Mouse (Mus musculus): ENCODE data around the gene Fam47e. TPM values are rescaled to one million over a fixed set of nuclear protein-coding genes. Genes with fewer than 3 reads are reported as not detected.
A peak's percentile ranks its signal among the peaks of the same experiment; 100 is the strongest.
"Not testable (repeated sequence)": the region's sequence is repeated elsewhere in the genome, so short reads cannot be mapped to it uniquely, and the experiment has no call there.

Gene Fam47e
- 2.2 and 2.3 TPM in 2 replicates for polyA plus RNA-seq (2015; fragmentation: Nextera tagmentation; extraction: Ambion mirVana)

GRCm38 (mm10) chr5:92554891-92555511 is at the start of gene Fam47e:
Gene Fam47e, plus strand, starts transcription at chr5:92555069.
- Histone ChIP-seq H3K27ac (ENCODE audit: low read depth, low read length) (peak within 1 kb of the TSS; percentile 8; the same call in 1 of the 2 replicates), H3K4me3 (ENCODE audit: low read length) (no peak within 1 kb of the TSS; the same call in 1 of the 2 replicates), H3K4me2 (ENCODE audit: low read length) (0 out of 2 replicates have a peak within 1 kb of the TSS, but pooled peaks have one; percentile 6), H3K9me3 (ENCODE audit: control insufficient read depth, low read length) (no peaks in the 10 kb centered on the region), H3K9ac (ENCODE audit: low read depth, low read length) (no peak within 1 kb of the TSS), H3K36me3 (ENCODE audit: control insufficient read depth, insufficient read depth, low read length) (no peaks in the 10 kb centered on the region), H3K27me3 (replicated peaks; ENCODE audit: control insufficient read depth, insufficient read depth, low read length) (no peaks in the 10 kb centered on the region), H3K4me1 (ENCODE audit: control insufficient read depth, insufficient read depth, low read depth, low read length) (no peaks in the 10 kb centered on the region; the same call in 1 of the 2 replicates)
- WGBS, result 56% methylated on average over 16 of the region's 16 CpGs
- ATAC-seq, result peak; percentile 95

- Histone ChIP-seq H3K9ac (ENCODE audit: low read depth, low read length) (peak overlapping the region; percentile 90), H3K4me2 (ENCODE audit: low read length) (peak overlapping the region; percentile 81), H3K36me3 (ENCODE audit: control insufficient read depth, insufficient read depth, low read length) (no peaks in the 10 kb centered on the region), H3K27ac (ENCODE audit: low read depth, low read length) (peak overlapping the region; percentile 98), H3K9me3 (ENCODE audit: control insufficient read depth, low read length) (no peaks in the 10 kb centered on the region), H3K4me3 (ENCODE audit: low read length) (peak overlapping the region; percentile 68), H3K27me3 (replicated peaks; ENCODE audit: control insufficient read depth, insufficient read depth, low read length) (no peaks in the 10 kb centered on the region), H3K4me1 (ENCODE audit: control insufficient read depth, insufficient read depth, low read depth, low read length) (peaks cover 20% of the 10 kb centered on the region)
- peak; percentile 97 for ATAC-seq
- 0% methylated on average over 34 of the region's 48 CpGs for WGBS
Observed at GRCm38 (mm10) chr5:92505402-92505865, 49.4 kb upstream of the Fam47e start.

GRCm38 (mm10) chr5:92506301-92506729 is 48.6 kb upstream of the Fam47e start:
- ATAC-seq, result no peak
- 25% methylated on average over 4 of the region's 4 CpGs for WGBS
- Histone ChIP-seq H3K27me3 (replicated peaks; ENCODE audit: control insufficient read depth, insufficient read depth, low read length) (no peaks in the 10 kb centered on the region), H3K4me2 (ENCODE audit: low read length) (peak overlapping the region; percentile 81), H3K9ac (ENCODE audit: low read depth, low read length) (peak overlapping the region; percentile 90; the same call in 1 of the 2 replicates), H3K27ac (ENCODE audit: low read depth, low read length) (peak overlapping the region; percentile 98), H3K4me3 (ENCODE audit: low read length) (peak overlapping the region; percentile 68), H3K36me3 (ENCODE audit: control insufficient read depth, insufficient read depth, low read length) (no peaks in the 10 kb centered on the region), H3K4me1 (ENCODE audit: control insufficient read depth, insufficient read depth, low read depth, low read length) (peaks cover 20% of the 10 kb centered on the region), H3K9me3 (ENCODE audit: control insufficient read depth, low read length) (no peaks in the 10 kb centered on the region)

- peak within 1 kb of the TSS; percentile 90 for H3K9ac ChIP-seq (ENCODE audit: low read depth, low read length)
Observed at GRCm38 (mm10) chr5:92506733-92507132, 48.1 kb upstream of the Fam47e start, which contains the start of gene Scarb2. Gene Scarb2, minus strand, starts transcription at chr5:92506833.

GRCm38 (mm10) chr5:92508853-92509252 is 46.0 kb upstream of the Fam47e start:
- no peaks in the 10 kb centered on the region for H3K27me3 ChIP-seq (replicated peaks; ENCODE audit: control insufficient read depth, insufficient read depth, low read length)
- no peaks in the 10 kb centered on the region for H3K36me3 ChIP-seq (ENCODE audit: control insufficient read depth, insufficient read depth, low read length)
- 90% methylated on average over 5 of the region's 5 CpGs for WGBS
- no peak overlapping the region for H3K9ac ChIP-seq (ENCODE audit: low read depth, low read length)
- no peaks in the 10 kb centered on the region for H3K9me3 ChIP-seq (ENCODE audit: control insufficient read depth, low read length)
- no peak overlapping the region for H3K27ac ChIP-seq (ENCODE audit: low read depth, low read length)
- no peak overlapping the region for H3K4me2 ChIP-seq (ENCODE audit: low read length)
- peaks cover 8% of the 10 kb centered on the region for H3K4me1 ChIP-seq (ENCODE audit: control insufficient read depth, insufficient read depth, low read depth, low read length)
- ATAC-seq, result no peak
- no peak overlapping the region for H3K4me3 ChIP-seq (ENCODE audit: low read length)

More at GRCm38 (mm10) chr5:92506733-92507132, 48.1 kb upstream of the Fam47e start, which contains the start of gene Scarb2:
- Histone ChIP-seq H3K4me3 (ENCODE audit: low read length) (peak within 1 kb of the TSS; percentile 68), H3K4me1 (ENCODE audit: control insufficient read depth, insufficient read depth, low read depth, low read length) (peaks cover 20% of the 10 kb centered on the region), H3K4me2 (ENCODE audit: low read length) (peak within 1 kb of the TSS; percentile 81), H3K27me3 (replicated peaks; ENCODE audit: control insufficient read depth, insufficient read depth, low read length) (no peaks in the 10 kb centered on the region), H3K36me3 (ENCODE audit: control insufficient read depth, insufficient read depth, low read length) (no peaks in the 10 kb centered on the region), H3K9me3 (ENCODE audit: control insufficient read depth, low read length) (no peaks in the 10 kb centered on the region), H3K27ac (ENCODE audit: low read depth, low read length) (peak within 1 kb of the TSS; percentile 98)
- ATAC-seq, result no peak

- peaks cover 4% of the 10 kb centered on the region for H3K4me1 ChIP-seq (ENCODE audit: control insufficient read depth, insufficient read depth, low read depth, low read length)
- no peaks in the 10 kb centered on the region for H3K27me3 ChIP-seq (replicated peaks; ENCODE audit: control insufficient read depth, insufficient read depth, low read length)
- H3K36me3 ChIP-seq (ENCODE audit: control insufficient read depth, insufficient read depth, low read length), result no peaks in the 10 kb centered on the region
- H3K4me3 ChIP-seq (ENCODE audit: low read length), result no peak overlapping the region
- H3K9me3 ChIP-seq (ENCODE audit: control insufficient read depth, low read length), result no peaks in the 10 kb centered on the region
- no peak overlapping the region for H3K9ac ChIP-seq (ENCODE audit: low read depth, low read length)
- no peak overlapping the region for H3K27ac ChIP-seq (ENCODE audit: low read depth, low read length)
- ATAC-seq, result no peak
- no peak overlapping the region for H3K4me2 ChIP-seq (ENCODE audit: low read length)
Observed at GRCm38 (mm10) chr5:92511256-92511655, 43.6 kb upstream of the Fam47e start.

- Histone ChIP-seq H3K4me1 (ENCODE audit: control insufficient read depth, insufficient read depth, low read depth, low read length) (no peaks in the 10 kb centered on the region), H3K9me3 (ENCODE audit: control insufficient read depth, low read length) (no peaks in the 10 kb centered on the region), H3K4me2 (ENCODE audit: low read length) (no peak overlapping the region), H3K9ac (ENCODE audit: low read depth, low read length) (no peak overlapping the region), H3K27me3 (replicated peaks; ENCODE audit: control insufficient read depth, insufficient read depth, low read length) (no peaks in the 10 kb centered on the region), H3K36me3 (ENCODE audit: control insufficient read depth, insufficient read depth, low read length) (no peaks in the 10 kb centered on the region), H3K4me3 (ENCODE audit: low read length) (no peak overlapping the region), H3K27ac (ENCODE audit: low read depth, low read length) (no peak overlapping the region)
- 94% methylated on average over 5 of the region's 5 CpGs for WGBS
- no peak for ATAC-seq
Observed at GRCm38 (mm10) chr5:92512066-92512465, 42.8 kb upstream of the Fam47e start.

GRCm38 (mm10) chr5:92521131-92521530 is 33.7 kb upstream of the Fam47e start:
- H3K4me3 ChIP-seq (ENCODE audit: low read length); H3K9ac ChIP-seq (ENCODE audit: low read depth, low read length); H3K9me3 ChIP-seq (ENCODE audit: control insufficient read depth, low read length); H3K27ac ChIP-seq (ENCODE audit: low read depth, low read length); H3K4me1 ChIP-seq (ENCODE audit: control insufficient read depth, insufficient read depth, low read depth, low read length); H3K36me3 ChIP-seq (ENCODE audit: control insufficient read depth, insufficient read depth, low read length); H3K27me3 ChIP-seq (replicated peaks; ENCODE audit: control insufficient read depth, insufficient read depth, low read length); ATAC-seq; H3K4me2 ChIP-seq (ENCODE audit: low read length): not testable (repeated sequence)
- 84% methylated on average over 2 of the region's 2 CpGs for WGBS

- Histone ChIP-seq H3K4me1 (ENCODE audit: control insufficient read depth, insufficient read depth, low read depth, low read length) (no peaks in the 10 kb centered on the region), H3K36me3 (ENCODE audit: control insufficient read depth, insufficient read depth, low read length) (no peaks in the 10 kb centered on the region), H3K9ac (ENCODE audit: low read depth, low read length) (no peak overlapping the region), H3K4me2 (ENCODE audit: low read length) (no peak overlapping the region), H3K27me3 (replicated peaks; ENCODE audit: control insufficient read depth, insufficient read depth, low read length) (no peaks in the 10 kb centered on the region), H3K9me3 (ENCODE audit: control insufficient read depth, low read length) (no peaks in the 10 kb centered on the region), H3K4me3 (ENCODE audit: low read length) (no peak overlapping the region), H3K27ac (ENCODE audit: low read depth, low read length) (no peak overlapping the region)
- 75% methylated on average over 6 of the region's 6 CpGs for WGBS
- ATAC-seq, result no peak
Observed at GRCm38 (mm10) chr5:92524821-92525258, 30.0 kb upstream of the Fam47e start.

All from hindbrain, embryonic 16.5 days (tissue).